Mouse (Mus musculus) cerebellum, postnatal 14 days (tissue): ENCODE results near the gene Rsrp1.

Experiments
- DNase-seq, 2 experiments: peaks; one replicate each; pipeline ENCODE4 v3.0.0; 2021; ENCODE audit warnings: mixed read lengths in 2 of 2

Gene Rsrp1

GRCm38 (mm10) chr4:134967887-134968604 lies 44.7 kb downstream of the Rsrp1 start:
- no peak for DNase-seq

GRCm38 (mm10) chr4:134968605-134968976 lies 45.2 kb downstream of the Rsrp1 start:
- no peak for DNase-seq

GRCm38 (mm10) chr4:134975261-134975928 lies 52.0 kb downstream of the Rsrp1 start:
- peak in 1 of 2 experiments; percentile 63 for DNase-seq

GRCm38 (mm10) chr4:134975929-134976308 lies 52.5 kb downstream of the Rsrp1 start:
- no peak for DNase-seq
